Mouse (Mus musculus): ENCODE data around the gene Armh2. TPM values are rescaled to one million over a fixed set of nuclear protein-coding genes. Genes with fewer than 3 reads are reported as not detected.

The Armh2 gene
- not detected in 2 replicates for polyA plus RNA-seq (2011; ENCODE audit: insufficient read length, low read depth, missing spikeins)

- Histone ChIP-seq H3K27ac (ENCODE audit: insufficient read depth, low read length) (no peak within 1 kb of the TSS), H3K4me3 (ENCODE audit: insufficient read depth, low read length) (no peak within 1 kb of the TSS), H3K4me1 (ENCODE audit: control insufficient read depth, insufficient read depth, low read length) (no peaks in the 10 kb centered on the region)
- TF ChIP-seq CTCF (IDR thresholded peaks at IDR 0.05; ENCODE audit: borderline replicate concordance, insufficient read depth, low read length) (no peak), POLR2A (IDR thresholded peaks at IDR 0.05; ENCODE audit: low read depth, low read length) (no peak)
Measured at GRCm38 (mm10) chr13:24741028-24741427, at the start of gene Armh2. Gene Armh2 (plus strand): TSS chr13:24741232.

- no peak for TF ChIP-seq CTCF (IDR thresholded peaks at IDR 0.05; ENCODE audit: borderline replicate concordance, insufficient read depth, low read length)
- TF ChIP-seq POLR2A (IDR thresholded peaks at IDR 0.05; ENCODE audit: low read depth, low read length) = no peak
- no peaks in the 10 kb centered on the region for H3K4me1 ChIP-seq (ENCODE audit: control insufficient read depth, insufficient read depth, low read length)
- no peak overlapping the region for H3K4me3 ChIP-seq (ENCODE audit: insufficient read depth, low read length)
- H3K27ac ChIP-seq (ENCODE audit: insufficient read depth, low read length) = no peak overlapping the region
Measured at GRCm38 (mm10) chr13:24693312-24693711, 47.7 kb upstream of the Armh2 start.

- Histone ChIP-seq H3K4me1 (ENCODE audit: control insufficient read depth, insufficient read depth, low read length) (no peaks in the 10 kb centered on the region), H3K4me3 (ENCODE audit: insufficient read depth, low read length) (no peak overlapping the region), H3K27ac (ENCODE audit: insufficient read depth, low read length) (no peak overlapping the region)
- no peak for TF ChIP-seq CTCF (IDR thresholded peaks at IDR 0.05; ENCODE audit: borderline replicate concordance, insufficient read depth, low read length)
- TF ChIP-seq POLR2A (IDR thresholded peaks at IDR 0.05; ENCODE audit: low read depth, low read length) = no peak
Measured at GRCm38 (mm10) chr13:24698746-24699145, 42.3 kb upstream of the Armh2 start.

GRCm38 (mm10) chr13:24702128-24702527 is 38.9 kb upstream of the Armh2 start:
- H3K4me3 ChIP-seq (ENCODE audit: insufficient read depth, low read length) = no peak overlapping the region
- TF ChIP-seq POLR2A (IDR thresholded peaks at IDR 0.05; ENCODE audit: low read depth, low read length) (no peak), CTCF (IDR thresholded peaks at IDR 0.05; ENCODE audit: borderline replicate concordance, insufficient read depth, low read length) (no peak)
- no peak overlapping the region for H3K27ac ChIP-seq (ENCODE audit: insufficient read depth, low read length)
- no peaks in the 10 kb centered on the region for H3K4me1 ChIP-seq (ENCODE audit: control insufficient read depth, insufficient read depth, low read length)

- TF ChIP-seq CTCF (IDR thresholded peaks at IDR 0.05; ENCODE audit: borderline replicate concordance, insufficient read depth, low read length) = no peak
- no peak for TF ChIP-seq POLR2A (IDR thresholded peaks at IDR 0.05; ENCODE audit: low read depth, low read length)
- H3K4me1 ChIP-seq (ENCODE audit: control insufficient read depth, insufficient read depth, low read length) = no peaks in the 10 kb centered on the region
- no peak overlapping the region for H3K4me3 ChIP-seq (ENCODE audit: insufficient read depth, low read length)
- H3K27ac ChIP-seq (ENCODE audit: insufficient read depth, low read length) = no peak overlapping the region
Measured at GRCm38 (mm10) chr13:24709656-24710396, 31.2 kb upstream of the Armh2 start.

- TF ChIP-seq CTCF (IDR thresholded peaks at IDR 0.05; ENCODE audit: borderline replicate concordance, insufficient read depth, low read length) = no peak
- TF ChIP-seq POLR2A (IDR thresholded peaks at IDR 0.05; ENCODE audit: low read depth, low read length) = no peak
- no peak overlapping the region for H3K4me3 ChIP-seq (ENCODE audit: insufficient read depth, low read length)
- H3K4me1 ChIP-seq (ENCODE audit: control insufficient read depth, insufficient read depth, low read length) = no peaks in the 10 kb centered on the region
- no peak overlapping the region for H3K27ac ChIP-seq (ENCODE audit: insufficient read depth, low read length)
Measured at GRCm38 (mm10) chr13:24710968-24711367, 30.1 kb upstream of the Armh2 start.

- TF ChIP-seq CTCF (IDR thresholded peaks at IDR 0.05; ENCODE audit: borderline replicate concordance, insufficient read depth, low read length) = no peak
- no peak for TF ChIP-seq POLR2A (IDR thresholded peaks at IDR 0.05; ENCODE audit: low read depth, low read length)
- no peak overlapping the region for H3K4me3 ChIP-seq (ENCODE audit: insufficient read depth, low read length)
- no peaks in the 10 kb centered on the region for H3K4me1 ChIP-seq (ENCODE audit: control insufficient read depth, insufficient read depth, low read length)
- no peak overlapping the region for H3K27ac ChIP-seq (ENCODE audit: insufficient read depth, low read length)
Measured at GRCm38 (mm10) chr13:24712581-24713130, 28.4 kb upstream of the Armh2 start.

- Histone ChIP-seq H3K4me3 (ENCODE audit: insufficient read depth, low read length) (no peak overlapping the region), H3K27ac (ENCODE audit: insufficient read depth, low read length) (no peak overlapping the region), H3K4me1 (ENCODE audit: control insufficient read depth, insufficient read depth, low read length) (no peaks in the 10 kb centered on the region)
- TF ChIP-seq POLR2A (IDR thresholded peaks at IDR 0.05; ENCODE audit: low read depth, low read length) (no peak), CTCF (IDR thresholded peaks at IDR 0.05; ENCODE audit: borderline replicate concordance, insufficient read depth, low read length) (peak; percentile 99)
Measured at GRCm38 (mm10) chr13:24713434-24714000, 27.5 kb upstream of the Armh2 start.

GRCm38 (mm10) chr13:24714360-24714885 is 26.6 kb upstream of the Armh2 start:
- Histone ChIP-seq H3K27ac (ENCODE audit: insufficient read depth, low read length) (no peak overlapping the region), H3K4me1 (ENCODE audit: control insufficient read depth, insufficient read depth, low read length) (no peaks in the 10 kb centered on the region), H3K4me3 (ENCODE audit: insufficient read depth, low read length) (no peak overlapping the region)
- TF ChIP-seq CTCF (IDR thresholded peaks at IDR 0.05; ENCODE audit: borderline replicate concordance, insufficient read depth, low read length) = no peak
- no peak for TF ChIP-seq POLR2A (IDR thresholded peaks at IDR 0.05; ENCODE audit: low read depth, low read length)

- no peak overlapping the region for H3K4me3 ChIP-seq (ENCODE audit: insufficient read depth, low read length)
- no peaks in the 10 kb centered on the region for H3K4me1 ChIP-seq (ENCODE audit: control insufficient read depth, insufficient read depth, low read length)
- no peak for TF ChIP-seq CTCF (IDR thresholded peaks at IDR 0.05; ENCODE audit: borderline replicate concordance, insufficient read depth, low read length)
- TF ChIP-seq POLR2A (IDR thresholded peaks at IDR 0.05; ENCODE audit: low read depth, low read length) = no peak
- H3K27ac ChIP-seq (ENCODE audit: insufficient read depth, low read length) = no peak overlapping the region
Measured at GRCm38 (mm10) chr13:24715601-24716000, 25.4 kb upstream of the Armh2 start.

Data from embryonic fibroblast, embryonic 13.5 days (primary cell).